Mouse (Mus musculus): ENCODE data around the gene Sirt2. TPM values are rescaled to one million over a fixed set of nuclear protein-coding genes. Genes with fewer than 3 reads are reported as not detected.
A peak's percentile ranks its signal among the peaks of the same experiment; 100 is the strongest.

Gene Sirt2
- polyA plus RNA-seq, 1 experiment from 2014 or later = 76.6 TPM

DNA sequence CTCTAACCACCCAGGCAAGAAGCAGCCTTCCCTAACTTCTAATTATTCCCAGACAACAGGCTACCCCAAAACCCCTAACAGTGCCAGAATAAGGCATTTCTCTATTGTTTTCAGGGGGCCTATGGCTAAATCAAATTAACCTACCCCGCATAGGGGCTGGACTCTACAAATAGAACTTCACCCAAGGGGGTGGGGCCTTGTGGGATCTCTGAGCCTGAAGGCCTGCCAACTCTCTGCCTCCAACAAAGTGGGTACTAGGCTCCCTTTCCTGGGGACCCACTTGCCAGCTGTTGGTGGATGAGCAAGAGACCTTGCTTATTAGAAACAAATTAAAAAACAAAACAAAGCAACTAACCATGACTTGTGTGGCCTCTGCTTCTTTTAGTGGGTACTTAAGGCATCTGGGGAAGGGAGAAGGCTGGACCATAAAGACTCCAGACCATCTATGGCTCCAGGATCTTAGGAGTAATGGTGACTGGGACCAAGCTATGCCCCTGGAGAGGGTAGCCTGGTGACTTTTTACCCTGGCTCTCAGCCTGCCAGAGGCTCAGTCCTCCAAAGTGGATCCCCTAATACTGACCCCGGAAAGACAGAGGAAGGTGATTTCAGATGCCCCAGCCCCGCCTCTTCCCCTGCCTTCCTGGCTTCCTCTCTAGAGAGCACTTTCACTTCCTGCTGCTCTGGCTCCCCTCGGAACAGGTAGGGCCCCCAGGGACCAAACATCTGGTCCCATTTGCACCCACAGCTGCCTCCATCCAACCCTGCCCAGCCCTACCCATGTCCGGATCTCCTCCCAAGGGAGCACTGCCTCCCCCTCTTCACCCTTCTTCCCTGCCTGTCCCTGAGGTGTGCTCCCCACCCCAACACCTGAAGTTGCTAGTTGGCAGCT is 22.0 kb downstream of the Sirt2 start, which contains the start of gene Rinl:
TSS of gene Rinl (plus strand) at position 663 of the 889 bp plus-strand sequence.
- WGBS = 53% methylated on average over 5 of the region's 5 CpGs
- H3K36me3 ChIP-seq = peaks cover 43% of the 10 kb centered on the region
- no peak within 1 kb of the TSS; the same call in 1 of the 2 replicates for H3K9ac ChIP-seq
- no peaks in the 10 kb centered on the region for H3K9me3 ChIP-seq
- H3K4me1 ChIP-seq = peaks cover 29% of the 10 kb centered on the region
- no peak within 1 kb of the TSS for H3K4me3 ChIP-seq
- H3K27me3 ChIP-seq = no peaks in the 10 kb centered on the region
- H3K4me2 ChIP-seq = no peak within 1 kb of the TSS
- no peak for ATAC-seq (ENCODE audit: insufficient number of reproducible peaks, insufficient read depth, low FRiP score, low TSS enrichment, low read depth)
- peak within 1 kb of the TSS; percentile 76 for H3K27ac ChIP-seq

DNA sequence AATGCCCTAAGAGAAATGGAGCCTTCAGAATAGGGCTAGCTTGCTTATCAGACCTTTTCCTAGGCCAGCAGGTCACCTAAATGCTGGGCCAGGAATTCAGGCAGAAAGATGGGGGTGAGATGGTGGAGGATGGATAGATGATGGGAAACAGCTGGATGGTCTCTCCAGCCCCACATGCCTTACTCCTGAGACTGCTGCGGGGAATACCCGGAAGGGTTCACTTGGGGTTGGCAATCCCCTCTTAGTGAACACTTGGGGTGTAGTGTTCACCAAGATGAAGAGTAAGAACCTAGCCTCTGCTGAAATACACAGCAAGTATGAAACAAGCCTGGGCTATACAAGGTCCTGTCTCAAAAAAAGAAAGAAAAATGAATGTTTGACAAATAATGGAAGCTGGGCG is 22.7 kb downstream of the Sirt2 start:
- H3K4me2 ChIP-seq = no peak overlapping the region
- H3K36me3 ChIP-seq = peaks cover 37% of the 10 kb centered on the region
- H3K9me3 ChIP-seq = no peaks in the 10 kb centered on the region
- no peak overlapping the region for H3K4me3 ChIP-seq
- no peak for ATAC-seq (ENCODE audit: insufficient number of reproducible peaks, insufficient read depth, low FRiP score, low TSS enrichment, low read depth)
- no peak overlapping the region for H3K9ac ChIP-seq
- peaks cover 29% of the 10 kb centered on the region for H3K4me1 ChIP-seq
- no peaks in the 10 kb centered on the region for H3K27me3 ChIP-seq
- H3K27ac ChIP-seq = peak overlapping the region; percentile 76
- 35% methylated on average over 3 of the region's 3 CpGs for WGBS

DNA sequence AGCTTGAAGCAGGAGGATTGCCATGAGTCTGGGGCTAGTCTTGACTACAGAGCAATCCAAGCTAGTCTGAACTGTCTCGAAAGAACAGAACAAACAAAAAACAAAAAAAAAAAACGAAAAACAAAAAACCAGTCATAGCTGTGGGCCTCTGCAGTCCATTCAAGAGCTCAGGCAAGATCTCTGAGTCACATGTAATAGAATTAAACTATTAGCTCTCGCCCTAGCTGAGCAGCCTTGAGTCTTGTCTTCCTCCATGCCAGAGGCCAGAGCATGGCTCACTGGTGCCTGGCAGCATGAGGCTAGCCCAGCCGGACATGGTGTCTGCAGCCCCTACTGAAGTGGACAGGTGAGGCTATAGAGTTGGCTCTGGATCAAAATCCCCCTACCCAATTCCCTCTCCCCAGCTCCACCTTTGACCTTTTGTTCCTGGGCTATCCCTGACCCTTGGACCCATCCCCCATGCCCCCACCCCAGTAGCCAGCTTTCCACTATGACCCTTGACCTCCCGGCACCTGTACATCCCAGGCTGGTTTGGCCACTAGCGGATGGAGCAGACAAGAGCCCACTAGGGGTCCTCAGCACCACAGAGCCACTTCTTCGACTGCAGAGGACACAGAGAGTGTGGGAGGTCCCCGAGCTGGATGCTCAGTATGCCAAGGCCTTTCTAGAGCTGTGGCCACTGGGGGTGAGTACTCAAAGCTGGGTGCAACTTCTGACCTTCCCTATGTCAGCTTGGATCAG is 23.7 kb downstream of the Sirt2 start:
- WGBS = 44% methylated on average over 8 of the region's 8 CpGs
- peaks cover 27% of the 10 kb centered on the region for H3K36me3 ChIP-seq
- peak overlapping the region; percentile 76 for H3K27ac ChIP-seq
- H3K4me2 ChIP-seq = no peak overlapping the region
- H3K9me3 ChIP-seq = no peaks in the 10 kb centered on the region
- H3K9ac ChIP-seq = no peak overlapping the region
- no peak overlapping the region for H3K4me3 ChIP-seq
- ATAC-seq (ENCODE audit: insufficient number of reproducible peaks, insufficient read depth, low FRiP score, low TSS enrichment, low read depth) = no peak
- H3K4me1 ChIP-seq = peaks cover 29% of the 10 kb centered on the region
- no peaks in the 10 kb centered on the region for H3K27me3 ChIP-seq

DNA sequence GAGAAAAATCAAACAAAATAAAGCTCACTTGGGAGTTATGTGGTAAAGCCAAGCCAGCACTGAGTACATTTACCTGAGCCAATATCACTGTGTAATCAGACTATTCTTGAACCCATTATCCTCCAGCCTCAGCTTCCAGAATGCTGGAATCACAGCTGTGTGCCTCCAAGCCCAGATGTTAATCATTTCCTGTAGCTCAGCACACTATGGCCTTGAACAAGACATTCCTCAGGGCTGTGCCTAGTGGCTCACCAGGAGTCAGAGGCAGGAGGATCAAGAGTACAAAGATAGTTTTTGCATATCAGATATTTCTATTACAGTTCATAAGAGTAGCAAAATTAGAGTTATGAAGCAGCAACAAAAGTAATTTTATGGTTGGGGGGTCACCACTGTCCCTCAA is 25.2 kb downstream of the Sirt2 start:
- H3K27me3 ChIP-seq = no peaks in the 10 kb centered on the region
- H3K4me2 ChIP-seq = no peak overlapping the region
- no peak overlapping the region for H3K4me3 ChIP-seq
- H3K9me3 ChIP-seq = no peaks in the 10 kb centered on the region
- H3K36me3 ChIP-seq = peaks cover 14% of the 10 kb centered on the region
- no peak for ATAC-seq (ENCODE audit: insufficient number of reproducible peaks, insufficient read depth, low FRiP score, low TSS enrichment, low read depth)
- no peak overlapping the region for H3K9ac ChIP-seq
- no peak overlapping the region for H3K27ac ChIP-seq
- peaks cover 33% of the 10 kb centered on the region for H3K4me1 ChIP-seq

DNA sequence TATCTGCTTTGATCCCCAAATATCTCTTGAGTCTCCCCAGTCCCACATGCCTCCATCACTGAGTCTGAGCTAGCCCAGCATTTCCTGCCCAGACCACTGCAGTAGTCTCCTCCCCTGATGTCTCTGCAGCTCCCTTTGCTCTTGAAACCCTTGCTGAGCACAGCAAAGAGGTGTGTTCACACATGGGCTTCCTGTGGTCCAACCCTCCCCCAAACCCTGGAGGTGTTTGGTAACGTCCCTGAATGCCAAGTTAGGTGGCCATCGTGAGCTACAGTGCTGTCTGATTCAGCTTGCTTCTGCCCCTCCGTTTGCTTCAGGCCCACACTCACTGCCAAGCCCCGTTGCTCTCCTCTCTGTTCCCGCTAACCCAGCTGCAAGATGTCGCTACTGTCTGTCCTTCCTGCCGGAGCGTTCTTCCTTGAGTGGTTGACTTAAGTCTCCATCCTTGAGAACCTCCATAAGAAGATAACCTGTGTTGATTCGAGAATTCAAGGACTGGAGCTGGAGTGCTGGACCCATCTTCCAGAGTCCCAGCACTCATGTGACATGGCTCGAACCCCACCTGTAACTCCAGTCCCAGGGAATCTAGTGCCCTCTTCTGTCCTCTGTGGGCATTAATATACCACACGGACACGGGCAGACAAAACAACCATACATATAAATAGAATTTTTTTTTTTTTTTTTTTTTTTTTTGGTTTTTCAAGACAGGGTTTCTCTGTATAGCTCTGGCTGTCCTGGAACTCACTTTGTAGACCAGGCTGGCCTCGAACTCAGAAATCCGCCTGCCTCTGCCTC is 26.1 kb downstream of the Sirt2 start:
- Histone ChIP-seq H3K36me3 (peaks cover 5% of the 10 kb centered on the region), H3K4me2 (no peak overlapping the region), H3K4me3 (no peak overlapping the region), H3K27me3 (no peaks in the 10 kb centered on the region), H3K9ac (no peak overlapping the region), H3K9me3 (no peaks in the 10 kb centered on the region), H3K27ac (no peak overlapping the region), H3K4me1 (peaks cover 36% of the 10 kb centered on the region)
- 84% methylated on average over 14 of the region's 14 CpGs for WGBS
- ATAC-seq (ENCODE audit: insufficient number of reproducible peaks, insufficient read depth, low FRiP score, low TSS enrichment, low read depth) = no peak

DNA sequence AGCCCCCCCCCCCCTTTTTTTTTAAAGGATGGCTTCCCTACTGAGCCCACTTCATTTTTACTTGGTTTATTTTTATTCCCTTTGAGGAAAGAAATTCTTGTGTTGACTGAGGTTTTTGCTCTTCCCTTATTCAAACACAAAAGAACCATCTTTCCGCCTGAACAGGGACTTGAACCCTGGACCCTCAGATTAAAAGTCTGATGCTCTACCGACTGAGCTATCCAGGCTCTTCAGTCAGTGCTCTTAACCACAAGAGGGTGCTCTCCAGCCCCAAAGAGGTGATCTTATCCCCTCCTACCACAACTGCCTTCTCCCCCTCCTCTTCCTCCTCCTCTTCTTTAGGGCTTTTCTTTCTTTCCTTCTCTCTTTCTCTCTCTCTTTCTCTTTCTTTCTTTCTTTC is 27.3 kb downstream of the Sirt2 start:
- Histone ChIP-seq H3K27me3 (no peaks in the 10 kb centered on the region), H3K36me3 (no peaks in the 10 kb centered on the region), H3K4me2 (no peak overlapping the region), H3K9ac (no peak overlapping the region), H3K9me3 (no peaks in the 10 kb centered on the region), H3K27ac (no peak overlapping the region), H3K4me3 (no peak overlapping the region), H3K4me1 (peaks cover 26% of the 10 kb centered on the region)
- no peak for ATAC-seq (ENCODE audit: insufficient number of reproducible peaks, insufficient read depth, low FRiP score, low TSS enrichment, low read depth)
- WGBS = 30% methylated on average over 2 of the region's 2 CpGs

DNA sequence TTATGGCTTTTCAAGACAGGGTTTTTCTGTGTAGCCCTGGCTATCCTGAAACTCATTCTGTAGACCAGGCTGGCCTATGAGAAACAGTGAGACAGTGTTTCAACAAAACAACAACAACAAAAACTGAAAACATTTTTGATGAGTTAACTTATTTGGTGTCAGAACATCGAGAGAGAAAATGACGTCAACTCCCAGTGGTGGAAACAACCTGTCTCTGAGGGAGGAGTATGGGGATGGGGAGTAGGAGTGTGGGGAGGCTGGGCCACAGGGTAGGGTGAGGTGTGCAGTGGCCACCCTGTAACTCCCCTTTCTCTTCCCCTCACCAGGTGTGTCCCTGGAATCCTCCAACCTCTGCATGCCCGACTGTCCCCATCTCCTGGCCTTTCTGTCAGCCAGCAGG is 28.0 kb downstream of the Sirt2 start:
- Histone ChIP-seq H3K9ac (no peak overlapping the region), H3K4me2 (no peak overlapping the region), H3K4me3 (no peak overlapping the region), H3K4me1 (peaks cover 19% of the 10 kb centered on the region), H3K9me3 (no peaks in the 10 kb centered on the region), H3K27ac (no peak overlapping the region), H3K27me3 (no peaks in the 10 kb centered on the region), H3K36me3 (no peaks in the 10 kb centered on the region)
- WGBS = 82% methylated on average over 3 of the region's 3 CpGs
- ATAC-seq (ENCODE audit: insufficient number of reproducible peaks, insufficient read depth, low FRiP score, low TSS enrichment, low read depth) = no peak

DNA sequence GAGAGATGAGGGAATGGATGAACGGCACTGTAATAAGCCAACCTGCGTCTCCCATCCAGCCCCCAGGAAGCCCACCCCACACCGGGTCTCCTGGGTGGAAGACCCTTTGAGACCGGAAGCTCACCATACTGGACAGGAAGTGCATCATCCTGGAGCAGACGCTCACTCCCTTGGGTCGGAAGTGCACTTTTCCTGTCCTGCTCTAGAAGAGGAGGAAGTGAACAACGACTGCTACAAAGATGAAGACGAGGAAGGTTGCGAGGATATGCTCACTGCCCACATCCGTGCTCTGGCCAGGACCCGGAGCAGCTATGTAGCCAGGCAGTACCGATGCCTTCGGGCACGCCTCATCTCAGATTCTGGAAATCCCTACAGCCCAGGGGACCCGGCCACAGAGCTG is 29.3 kb downstream of the Sirt2 start:
- no peaks in the 10 kb centered on the region for H3K27me3 ChIP-seq
- no peaks in the 10 kb centered on the region for H3K36me3 ChIP-seq
- no peak overlapping the region for H3K9ac ChIP-seq
- no peak for ATAC-seq (ENCODE audit: insufficient number of reproducible peaks, insufficient read depth, low FRiP score, low TSS enrichment, low read depth)
- peaks cover 8% of the 10 kb centered on the region for H3K4me1 ChIP-seq
- no peak overlapping the region for H3K27ac ChIP-seq
- no peak overlapping the region for H3K4me3 ChIP-seq
- WGBS = 74% methylated on average over 15 of the region's 15 CpGs
- no peak overlapping the region for H3K4me2 ChIP-seq
- no peaks in the 10 kb centered on the region for H3K9me3 ChIP-seq

DNA sequence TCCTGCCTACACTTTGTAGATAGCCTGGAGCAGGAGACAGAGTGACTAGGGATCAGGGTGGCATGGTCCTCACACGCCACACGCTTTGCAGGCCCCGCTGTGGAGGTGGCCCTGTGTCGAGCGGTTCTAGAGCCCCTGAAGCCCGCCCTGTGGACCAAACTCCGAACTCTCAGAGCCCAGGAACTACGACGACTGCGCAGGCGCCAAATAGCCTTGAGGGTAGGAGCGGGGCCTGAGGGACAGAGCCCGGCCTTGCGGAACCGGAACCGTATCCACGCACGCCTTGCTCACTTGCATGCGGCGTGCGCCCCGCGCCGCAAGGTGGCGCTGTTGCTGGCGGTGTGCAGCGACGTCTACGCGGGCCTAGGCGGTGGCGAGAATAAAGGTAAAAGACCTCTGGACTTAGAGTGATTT is 30.0 kb downstream of the Sirt2 start:
- peak overlapping the region; percentile 65 for H3K9ac ChIP-seq
- H3K9me3 ChIP-seq = no peaks in the 10 kb centered on the region
- H3K4me3 ChIP-seq = peak overlapping the region; percentile 27
- H3K4me1 ChIP-seq = peaks cover 11% of the 10 kb centered on the region
- no peak for ATAC-seq (ENCODE audit: insufficient number of reproducible peaks, insufficient read depth, low FRiP score, low TSS enrichment, low read depth)
- H3K27me3 ChIP-seq = no peaks in the 10 kb centered on the region
- H3K27ac ChIP-seq = no peak overlapping the region
- peak overlapping the region; percentile 52 for H3K4me2 ChIP-seq
- 16% methylated on average over 32 of the region's 32 CpGs for WGBS
- H3K36me3 ChIP-seq = no peaks in the 10 kb centered on the region

DNA sequence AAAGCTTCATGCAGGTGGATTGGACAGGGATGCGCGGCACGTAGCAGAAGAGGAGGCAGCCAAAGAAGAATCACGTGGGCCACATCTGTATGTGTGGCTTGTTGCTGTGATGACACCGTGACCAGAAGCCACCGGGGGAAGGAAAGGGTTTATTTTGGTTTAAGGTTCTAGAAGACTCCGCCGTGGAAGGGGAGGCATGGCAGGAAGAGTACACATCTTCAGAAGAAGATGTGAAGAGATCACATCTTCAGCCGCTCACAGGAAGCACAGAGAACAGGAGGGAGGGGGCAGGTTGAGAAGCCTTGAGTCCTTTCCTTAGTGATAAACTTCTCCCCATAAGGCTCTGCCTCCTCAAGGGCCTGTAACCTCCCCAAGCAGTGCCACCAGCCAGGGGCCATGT is 33.5 kb downstream of the Sirt2 start:
- no peak for ATAC-seq (ENCODE audit: insufficient number of reproducible peaks, insufficient read depth, low FRiP score, low TSS enrichment, low read depth)
- no peaks in the 10 kb centered on the region for H3K27me3 ChIP-seq
- no peak overlapping the region for H3K9ac ChIP-seq
- H3K4me1 ChIP-seq = peaks cover 38% of the 10 kb centered on the region
- H3K4me3 ChIP-seq = no peak overlapping the region
- no peak overlapping the region for H3K4me2 ChIP-seq
- WGBS = 93% methylated on average over 9 of the region's 9 CpGs
- no peaks in the 10 kb centered on the region for H3K36me3 ChIP-seq
- no peak overlapping the region for H3K27ac ChIP-seq
- no peaks in the 10 kb centered on the region for H3K9me3 ChIP-seq

DNA sequence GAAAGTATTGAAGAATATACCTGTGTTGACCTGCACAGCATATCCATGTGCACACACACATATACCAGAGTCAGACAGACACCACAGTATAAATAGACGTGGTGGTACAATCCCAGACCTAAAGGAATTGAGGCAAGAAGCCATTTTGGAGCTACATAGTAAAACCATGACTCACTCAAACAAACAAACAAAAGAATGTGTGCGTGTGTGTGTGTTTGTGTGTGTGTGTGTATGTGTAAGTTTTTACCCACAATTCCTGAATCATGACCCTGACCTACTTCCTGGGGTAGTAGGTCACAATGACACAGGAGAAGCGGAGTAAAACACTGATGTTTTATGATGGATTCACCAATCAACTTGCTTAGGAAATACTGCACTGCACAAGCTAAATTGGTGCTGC is 34.9 kb downstream of the Sirt2 start:
- H3K27ac ChIP-seq = peak overlapping the region; percentile 96
- H3K9me3 ChIP-seq = no peaks in the 10 kb centered on the region
- no peak overlapping the region for H3K4me3 ChIP-seq
- peaks cover 37% of the 10 kb centered on the region for H3K4me1 ChIP-seq
- WGBS = 69% methylated on average over 3 of the region's 3 CpGs
- H3K36me3 ChIP-seq = no peaks in the 10 kb centered on the region
- H3K4me2 ChIP-seq = peak overlapping the region; percentile 10; the same call in 1 of the 2 replicates
- H3K27me3 ChIP-seq = no peaks in the 10 kb centered on the region
- no peak for ATAC-seq (ENCODE audit: insufficient number of reproducible peaks, insufficient read depth, low FRiP score, low TSS enrichment, low read depth)
- no peak overlapping the region for H3K9ac ChIP-seq
